Mouse (Mus musculus): Measurements from ENCODE around the gene Ccdc170. TPM values are rescaled to one million over a fixed set of nuclear protein-coding genes. Genes with fewer than 3 reads are reported as not detected.

The Ccdc170 gene
- not detected in 2 replicates for polyA plus RNA-seq (2012; ENCODE audit: low replicate concordance)

GRCm38 (mm10) chr10:4482355-4482754 lies at the start of gene Ccdc170:
Ccdc170 (plus strand) TSS chr10:4482502.

GRCm38 (mm10) chr10:4611386-4612155 lies 129.3 kb downstream of the Ccdc170 start, which contains the start of gene Esr1:
Esr1 (plus strand) TSS chr10:4611593.

Other genes starting within 250 kb of the Ccdc170 start
- gene Akap12, start 216.1 kb upstream of the Ccdc170 start, polyA plus RNA-seq (2012; ENCODE audit: low replicate concordance), result 0.72 and 0.80 TPM in 2 replicates
- 3.0 and 5.3 TPM in 2 replicates for gene Zbtb2, start 94.4 kb upstream of the Ccdc170 start, polyA plus RNA-seq (2012; ENCODE audit: low replicate concordance)
- gene Rmnd1, start 50.1 kb upstream of the Ccdc170 start, polyA plus RNA-seq (2012; ENCODE audit: low replicate concordance), result 2.6 and 8.6 TPM in 2 replicates
- gene Armt1, start 50.0 kb upstream of the Ccdc170 start, polyA plus RNA-seq (2012; ENCODE audit: low replicate concordance), result 0.77 and 10.8 TPM in 2 replicates
- gene Esr1, start 129.1 kb downstream of the Ccdc170 start, polyA plus RNA-seq (2012; ENCODE audit: low replicate concordance), result 0.72 and 3.2 TPM in 2 replicates

Measured in leukemia stem cell, adult 10-12 weeks (primary cell).